Mouse (Mus musculus): Measurements from ENCODE around the gene Egfr. TPM values are rescaled to one million over a fixed set of nuclear protein-coding genes. Genes with fewer than 3 reads are reported as not detected.

Egfr gene
- polyA plus RNA-seq, 1 experiment from 2014 or later = 21.8 TPM

- Histone ChIP-seq H3K9me3 (ENCODE audit: control insufficient read depth, low read depth, low read length) (0 out of 2 replicates have a peak, but pooled peaks cover 3% of the 10 kb centered on the region), H3K27ac (ENCODE audit: low read length) (no peak overlapping the region)
Measured at GRCm38 (mm10) chr11:16932159-16932558, 180.2 kb downstream of the Egfr start.

GRCm38 (mm10) chr11:16935577-16936236 lies 183.7 kb downstream of the Egfr start:
- H3K4me1 ChIP-seq (ENCODE audit: control insufficient read depth, insufficient read depth, low read length) = no peaks in the 10 kb centered on the region
- no peak overlapping the region for H3K4me2 ChIP-seq (replicated peaks; ENCODE audit: low read depth, low read length)
- ATAC-seq (ENCODE audit: insufficient number of reproducible peaks, insufficient read depth, low FRiP score, low read depth) = no peak
- no peak overlapping the region for H3K27ac ChIP-seq (ENCODE audit: low read length)
- no peak overlapping the region for H3K4me3 ChIP-seq (ENCODE audit: low read depth, low read length)
- no peaks in the 10 kb centered on the region for H3K27me3 ChIP-seq (ENCODE audit: control insufficient read depth, insufficient read depth, low read length)
- 0 out of 2 replicates have a peak, but pooled peaks cover 3% of the 10 kb centered on the region for H3K9me3 ChIP-seq (ENCODE audit: control insufficient read depth, low read depth, low read length)
- H3K36me3 ChIP-seq (ENCODE audit: control insufficient read depth, insufficient read depth, low read length) = no peaks in the 10 kb centered on the region
- H3K9ac ChIP-seq (replicated peaks; ENCODE audit: low read depth, low read length) = no peak overlapping the region
- WGBS = 74% methylated on average over 6 of the region's 6 CpGs

More at GRCm38 (mm10) chr11:16932159-16932558, 180.2 kb downstream of the Egfr start:
- no peak overlapping the region for H3K4me3 ChIP-seq (ENCODE audit: low read depth, low read length)
- H3K27me3 ChIP-seq (ENCODE audit: control insufficient read depth, insufficient read depth, low read length) = no peaks in the 10 kb centered on the region
- no peak overlapping the region for H3K9ac ChIP-seq (replicated peaks; ENCODE audit: low read depth, low read length)
- no peak overlapping the region for H3K4me2 ChIP-seq (replicated peaks; ENCODE audit: low read depth, low read length)
- ATAC-seq (ENCODE audit: insufficient number of reproducible peaks, insufficient read depth, low FRiP score, low read depth) = no peak
- no peaks in the 10 kb centered on the region for H3K36me3 ChIP-seq (ENCODE audit: control insufficient read depth, insufficient read depth, low read length)
- WGBS = 93% methylated on average over 3 of the region's 3 CpGs
- H3K4me1 ChIP-seq (ENCODE audit: control insufficient read depth, insufficient read depth, low read length) = no peaks in the 10 kb centered on the region

GRCm38 (mm10) chr11:16941103-16941793 lies 189.2 kb downstream of the Egfr start:
- Histone ChIP-seq H3K4me2 (replicated peaks; ENCODE audit: low read depth, low read length) (no peak overlapping the region), H3K4me3 (ENCODE audit: low read depth, low read length) (no peak overlapping the region), H3K9ac (replicated peaks; ENCODE audit: low read depth, low read length) (no peak overlapping the region), H3K36me3 (ENCODE audit: control insufficient read depth, insufficient read depth, low read length) (no peaks in the 10 kb centered on the region), H3K9me3 (ENCODE audit: control insufficient read depth, low read depth, low read length) (0 out of 2 replicates have a peak, but pooled peaks cover 3% of the 10 kb centered on the region), H3K27ac (ENCODE audit: low read length) (no peak overlapping the region), H3K27me3 (ENCODE audit: control insufficient read depth, insufficient read depth, low read length) (no peaks in the 10 kb centered on the region), H3K4me1 (ENCODE audit: control insufficient read depth, insufficient read depth, low read length) (peaks cover 4% of the 10 kb centered on the region; the same call in 1 of the 2 replicates)
- ATAC-seq (ENCODE audit: insufficient number of reproducible peaks, insufficient read depth, low FRiP score, low read depth) = no peak
- WGBS = 59% methylated on average over 4 of the region's 4 CpGs

- no peak for ATAC-seq (ENCODE audit: insufficient number of reproducible peaks, insufficient read depth, low FRiP score, low read depth)
- no peaks in the 10 kb centered on the region for H3K9me3 ChIP-seq (ENCODE audit: control insufficient read depth, low read depth, low read length)
Measured at GRCm38 (mm10) chr11:16941973-16942452, 190.0 kb downstream of the Egfr start.

GRCm38 (mm10) chr11:16943016-16943415 lies 191.0 kb downstream of the Egfr start:
- no peak overlapping the region for H3K9ac ChIP-seq (replicated peaks; ENCODE audit: low read depth, low read length)
- H3K36me3 ChIP-seq (ENCODE audit: control insufficient read depth, insufficient read depth, low read length) = no peaks in the 10 kb centered on the region
- ATAC-seq (ENCODE audit: insufficient number of reproducible peaks, insufficient read depth, low FRiP score, low read depth) = no peak
- no peak overlapping the region for H3K4me2 ChIP-seq (replicated peaks; ENCODE audit: low read depth, low read length)
- no peak overlapping the region for H3K27ac ChIP-seq (ENCODE audit: low read length)
- H3K27me3 ChIP-seq (ENCODE audit: control insufficient read depth, insufficient read depth, low read length) = no peaks in the 10 kb centered on the region
- no peaks in the 10 kb centered on the region for H3K9me3 ChIP-seq (ENCODE audit: control insufficient read depth, low read depth, low read length)
- WGBS = 87% methylated on average over 4 of the region's 4 CpGs
- peaks cover 4% of the 10 kb centered on the region; the same call in 1 of the 2 replicates for H3K4me1 ChIP-seq (ENCODE audit: control insufficient read depth, insufficient read depth, low read length)
- H3K4me3 ChIP-seq (ENCODE audit: low read depth, low read length) = no peak overlapping the region

More at GRCm38 (mm10) chr11:16941973-16942452, 190.0 kb downstream of the Egfr start:
- Histone ChIP-seq H3K36me3 (ENCODE audit: control insufficient read depth, insufficient read depth, low read length) (no peaks in the 10 kb centered on the region), H3K4me1 (ENCODE audit: control insufficient read depth, insufficient read depth, low read length) (peaks cover 4% of the 10 kb centered on the region; the same call in 1 of the 2 replicates), H3K4me3 (ENCODE audit: low read depth, low read length) (no peak overlapping the region), H3K4me2 (replicated peaks; ENCODE audit: low read depth, low read length) (no peak overlapping the region), H3K9ac (replicated peaks; ENCODE audit: low read depth, low read length) (no peak overlapping the region), H3K27me3 (ENCODE audit: control insufficient read depth, insufficient read depth, low read length) (no peaks in the 10 kb centered on the region), H3K27ac (ENCODE audit: low read length) (no peak overlapping the region)
- 59% methylated on average over 4 of the region's 4 CpGs for WGBS

GRCm38 (mm10) chr11:16948756-16949155 lies 196.8 kb downstream of the Egfr start:
- no peak for ATAC-seq (ENCODE audit: insufficient number of reproducible peaks, insufficient read depth, low FRiP score, low read depth)
- H3K27ac ChIP-seq (ENCODE audit: low read length) = no peak overlapping the region
- no peak overlapping the region for H3K9ac ChIP-seq (replicated peaks; ENCODE audit: low read depth, low read length)
- no peaks in the 10 kb centered on the region for H3K9me3 ChIP-seq (ENCODE audit: control insufficient read depth, low read depth, low read length)
- H3K4me1 ChIP-seq (ENCODE audit: control insufficient read depth, insufficient read depth, low read length) = peaks cover 10% of the 10 kb centered on the region; the same call in 1 of the 2 replicates
- no peaks in the 10 kb centered on the region for H3K36me3 ChIP-seq (ENCODE audit: control insufficient read depth, insufficient read depth, low read length)
- WGBS = 44% methylated on average over 1 of the region's 1 CpGs
- H3K4me3 ChIP-seq (ENCODE audit: low read depth, low read length) = no peak overlapping the region
- no peaks in the 10 kb centered on the region for H3K27me3 ChIP-seq (ENCODE audit: control insufficient read depth, insufficient read depth, low read length)
- H3K4me2 ChIP-seq (replicated peaks; ENCODE audit: low read depth, low read length) = no peak overlapping the region

GRCm38 (mm10) chr11:16950226-16950975 lies 198.4 kb downstream of the Egfr start:
- peaks cover 10% of the 10 kb centered on the region; the same call in 1 of the 2 replicates for H3K4me1 ChIP-seq (ENCODE audit: control insufficient read depth, insufficient read depth, low read length)
- H3K9ac ChIP-seq (replicated peaks; ENCODE audit: low read depth, low read length) = peak overlapping the region; percentile 38
- 36% methylated on average over 13 of the region's 13 CpGs for WGBS
- no peaks in the 10 kb centered on the region; the same call in 1 of the 2 replicates for H3K36me3 ChIP-seq (ENCODE audit: control insufficient read depth, insufficient read depth, low read length)
- H3K4me3 ChIP-seq (ENCODE audit: low read depth, low read length) = peak overlapping the region; percentile 68
- H3K9me3 ChIP-seq (ENCODE audit: control insufficient read depth, low read depth, low read length) = no peaks in the 10 kb centered on the region
- ATAC-seq (ENCODE audit: insufficient number of reproducible peaks, insufficient read depth, low FRiP score, low read depth) = no peak
- H3K27me3 ChIP-seq (ENCODE audit: control insufficient read depth, insufficient read depth, low read length) = no peaks in the 10 kb centered on the region
- peak overlapping the region; percentile 52 for H3K4me2 ChIP-seq (replicated peaks; ENCODE audit: low read depth, low read length)
- no peak overlapping the region for H3K27ac ChIP-seq (ENCODE audit: low read length)
